Mouse (Mus musculus) MEL (cell line): ENCODE results near the gene Jag2. TPM values are rescaled to one million over a fixed set of nuclear protein-coding genes. Genes with fewer than 3 reads are reported as not detected.

Experiments
- DNase-seq: peaks from one replicate; pipeline ENCODE4 v3.0.0; 2011; ENCODE audit warnings: low read depth, low spot score
- H3K27ac ChIP-seq: 2 replicates; pipeline ENCODE4 v1.5.1; 2012; ENCODE audit warnings: low read depth, mild to moderate bottlenecking, control low read depth, low read length, moderate library complexity; ENCODE audit not compliant: control insufficient read depth
- H3K27me3 ChIP-seq, 2 experiments: fragments of 150-350 bp in 1 of 2; sonication (generic) in 1 of 2; 2 replicates each; pipeline ENCODE4 v1.6.1; 2012; ENCODE audit warnings: low read length in 2 of 2, mild to moderate bottlenecking in 2 of 2, improper control_type of control experiment in 1 of 2, moderate library complexity in 1 of 2; ENCODE audit not compliant: insufficient read depth in 2 of 2, control insufficient read depth in 1 of 2
- H3K36me3 ChIP-seq, 2 experiments: 2 replicates each; pipeline ENCODE4 v1.6.1; 2012 to 2014; ENCODE audit warnings: low read length in 2 of 2, improper control_type of control experiment in 1 of 2, inconsistent platforms in 1 of 2, mild to moderate bottlenecking in 1 of 2; ENCODE audit not compliant: insufficient read depth in 2 of 2, control insufficient read depth in 1 of 2
- H3K4me1 ChIP-seq, 2 experiments: fragments of 150-350 bp in 1 of 2; sonication (generic) in 1 of 2; 2 replicates each; pipeline ENCODE4 v1.6.1; 2012; ENCODE audit warnings: low read length in 2 of 2, improper control_type of control experiment in 1 of 2, mild to moderate bottlenecking in 1 of 2; ENCODE audit not compliant: insufficient read depth in 2 of 2, control insufficient read depth in 1 of 2
- H3K4me3 ChIP-seq, 2 experiments: fragments of 150-350 bp in 1 of 2; sonication (generic) in 1 of 2; 2 replicates each; pipeline ENCODE4 v1.5.1; 2012; ENCODE audit warnings: low read depth in 2 of 2, low read length in 2 of 2, mild to moderate bottlenecking in 2 of 2, moderate library complexity in 2 of 2, control low read depth in 1 of 2, improper control_type of control experiment in 1 of 2; ENCODE audit not compliant: control insufficient read depth in 1 of 2, insufficient read depth in 1 of 2
- H3K79me2 ChIP-seq: 2 replicates; pipeline ENCODE4 v1.6.1; 2012; ENCODE audit warnings: mild to moderate bottlenecking, low read length, moderate library complexity; ENCODE audit not compliant: control insufficient read depth, poor library complexity, insufficient read depth
- H3K9ac ChIP-seq: 2 replicates; pipeline ENCODE4 v1.6.1; 2012; ENCODE audit warnings: low read depth, mild to moderate bottlenecking, control low read depth, low read length, moderate library complexity; ENCODE audit not compliant: control insufficient read depth, poor library complexity, severe bottlenecking
- H3K9me3 ChIP-seq: fragments of 150-350 bp; sonication (generic); replicated peaks from 2 replicates; pipeline ENCODE4 v1.6.1; 2012; ENCODE audit warnings: mild to moderate bottlenecking, low read length, improper control_type of control experiment, moderate library complexity; ENCODE audit not compliant: insufficient read depth
- BHLHE40 ChIP-seq: IDR thresholded peaks from 2 replicates; pipeline ENCODE4 v1.6.1; 2012; ENCODE audit warnings: low read depth, mild to moderate bottlenecking, inconsistent platforms, low read length, improper control_type of control experiment, borderline replicate concordance
- CHD2 ChIP-seq: IDR thresholded peaks from 2 replicates; pipeline ENCODE4 v1.6.1; 2011; ENCODE audit warnings: low read length, improper control_type of control experiment
- E2F4 ChIP-seq: IDR thresholded peaks from 2 replicates; pipeline ENCODE4 v1.6.1; 2011; ENCODE audit warnings: low read depth, low read length, improper control_type of control experiment, borderline replicate concordance
- EP300 ChIP-seq, 2 experiments: IDR thresholded peaks; 2 replicates each; pipeline ENCODE4 v1.6.1; 2011; ENCODE audit warnings: improper control_type of control experiment in 2 of 2, low read length in 2 of 2, low read depth in 1 of 2, mild to moderate bottlenecking in 1 of 2
- HCFC1 ChIP-seq: IDR thresholded peaks from 2 replicates; pipeline ENCODE4 v1.6.1; 2012; ENCODE audit warnings: low read depth, mild to moderate bottlenecking, inconsistent platforms, low read length, improper control_type of control experiment, moderate library complexity
- KAT2A ChIP-seq: conservative IDR thresholded peaks from 2 replicates; pipeline ENCODE4 v1.6.1; 2012; ENCODE audit warnings: low read depth, low read length, improper control_type of control experiment, inconsistent platforms
- MAFK ChIP-seq: IDR thresholded peaks from 2 replicates; pipeline ENCODE4 v1.6.1; 2011; ENCODE audit warnings: low read depth, mild to moderate bottlenecking, low read length, improper control_type of control experiment, borderline replicate concordance
- MAX ChIP-seq: IDR thresholded peaks from 2 replicates; pipeline ENCODE4 v1.6.1; 2011; ENCODE audit warnings: low read length, improper control_type of control experiment
- MAZ ChIP-seq: IDR thresholded peaks from 2 replicates; pipeline ENCODE4 v1.6.1; 2012; ENCODE audit warnings: low read depth, mild to moderate bottlenecking, inconsistent platforms, low read length, improper control_type of control experiment
- MEF2A ChIP-seq: IDR thresholded peaks from 2 replicates; pipeline ENCODE4 v1.6.1; 2014; ENCODE audit warnings: low read depth, mild to moderate bottlenecking, inconsistent platforms, low read length, improper control_type of control experiment; ENCODE audit not compliant: poor library complexity, insufficient replicate concordance, severe bottlenecking; ENCODE audit errors: extremely low read depth
- MXI1 ChIP-seq: IDR thresholded peaks from 2 replicates; pipeline ENCODE4 v1.6.1; 2011; ENCODE audit warnings: mild to moderate bottlenecking, low read depth, low read length, improper control_type of control experiment
- MYB ChIP-seq: IDR thresholded peaks from 2 replicates; pipeline ENCODE4 v1.6.1; 2011; ENCODE audit warnings: mild to moderate bottlenecking, low read depth, low read length, improper control_type of control experiment
- MYC ChIP-seq: IDR thresholded peaks from 2 replicates; pipeline ENCODE4 v1.6.1; 2011; ENCODE audit warnings: low read depth, mild to moderate bottlenecking, low read length, improper control_type of control experiment, moderate library complexity
- NRF1 ChIP-seq: IDR thresholded peaks from 2 replicates; pipeline ENCODE4 v1.6.1; 2014; ENCODE audit warnings: low read depth, mild to moderate bottlenecking, inconsistent platforms, low read length, improper control_type of control experiment, moderate library complexity; ENCODE audit not compliant: poor library complexity, insufficient read depth, severe bottlenecking
- POLR2A ChIP-seq, 2 experiments: IDR thresholded peaks; 2 replicates each; pipeline ENCODE4 v1.6.1; 2011 to 2012; ENCODE audit warnings: low read length in 2 of 2, mild to moderate bottlenecking in 2 of 2, control low read depth in 1 of 2, improper control_type of control experiment in 1 of 2, low read depth in 1 of 2, moderate library complexity in 1 of 2; ENCODE audit not compliant: control insufficient read depth in 1 of 2, insufficient read depth in 1 of 2, poor library complexity in 1 of 2
- POLR2AphosphoS2 ChIP-seq: IDR thresholded peaks from 2 replicates; pipeline ENCODE4 v1.6.1; 2011; ENCODE audit warnings: low read length, improper control_type of control experiment
- POLR2AphosphoS5 ChIP-seq: IDR thresholded peaks from 2 replicates; pipeline ENCODE4 v1.6.1; 2012; ENCODE audit warnings: low read depth, borderline replicate concordance, mild to moderate bottlenecking, inconsistent platforms, low read length, moderate library complexity, mixed read lengths
- RCOR1 ChIP-seq: IDR thresholded peaks from 2 replicates; pipeline ENCODE4 v1.6.1; 2012; ENCODE audit warnings: low read depth, mild to moderate bottlenecking, inconsistent platforms, low read length, improper control_type of control experiment
- TBP ChIP-seq: IDR thresholded peaks from 2 replicates; pipeline ENCODE4 v1.8.0; 2011; ENCODE audit warnings: low read depth, low read length, improper control_type of control experiment
- UBTF ChIP-seq: IDR thresholded peaks from 2 replicates; pipeline ENCODE4 v1.6.1; 2012; ENCODE audit warnings: low read depth, mild to moderate bottlenecking, inconsistent platforms, low read length, improper control_type of control experiment, moderate library complexity, borderline replicate concordance; ENCODE audit not compliant: insufficient read depth
- USF1 ChIP-seq: IDR thresholded peaks from 2 replicates; pipeline ENCODE4 v1.6.1; 2014; ENCODE audit warnings: low read depth, mild to moderate bottlenecking, inconsistent platforms, low read length, improper control_type of control experiment, moderate library complexity
- ZC3H11A ChIP-seq: IDR thresholded peaks from 2 replicates; pipeline ENCODE4 v1.6.1; 2012; ENCODE audit warnings: low read depth, mild to moderate bottlenecking, inconsistent platforms, low read length, improper control_type of control experiment
- ZKSCAN1 ChIP-seq: IDR thresholded peaks from 2 replicates; pipeline ENCODE4 v1.6.1; 2012; ENCODE audit warnings: low read depth, mild to moderate bottlenecking, inconsistent platforms, low read length, improper control_type of control experiment, moderate library complexity
- ZMIZ1 ChIP-seq: IDR thresholded peaks from 2 replicates; pipeline ENCODE4 v1.6.1; 2012; ENCODE audit warnings: low read depth, mild to moderate bottlenecking, inconsistent platforms, low read length, improper control_type of control experiment, moderate library complexity
- ZNF384 ChIP-seq: IDR thresholded peaks from 2 replicates; pipeline ENCODE4 v1.6.1; 2012; ENCODE audit warnings: low read depth, mild to moderate bottlenecking, inconsistent platforms, low read length, improper control_type of control experiment
- polyA plus RNA-seq, 2 experiments: library from polyadenylated mRNA; stranded (reverse) in 1 of 2; unstranded in 1 of 2; fragments of >175 nt in 1 of 2; fragments of >200 nt in 1 of 2; gene quantifications; 2 replicates each; pipeline versions ENCODE4 v1.2.1 to v1.2.4; 2012; ENCODE audit warnings: low replicate concordance in 2 of 2, low read depth in 1 of 2; ENCODE audit not compliant: insufficient read length in 2 of 2, insufficient read depth in 1 of 2, missing spikeins in 1 of 2
- total RNA-seq: library from RNA; depleted of rRNA; stranded (reverse); fragments of 300-350 nt; gene quantifications from 2 replicates; pipeline ENCODE4 v1.2.3, GENCODE M21; 2012

Gene Jag2
- total and polyA plus RNA-seq, 3 experiments: 1.0 to 3.9 TPM; not detected in 1

DNA sequence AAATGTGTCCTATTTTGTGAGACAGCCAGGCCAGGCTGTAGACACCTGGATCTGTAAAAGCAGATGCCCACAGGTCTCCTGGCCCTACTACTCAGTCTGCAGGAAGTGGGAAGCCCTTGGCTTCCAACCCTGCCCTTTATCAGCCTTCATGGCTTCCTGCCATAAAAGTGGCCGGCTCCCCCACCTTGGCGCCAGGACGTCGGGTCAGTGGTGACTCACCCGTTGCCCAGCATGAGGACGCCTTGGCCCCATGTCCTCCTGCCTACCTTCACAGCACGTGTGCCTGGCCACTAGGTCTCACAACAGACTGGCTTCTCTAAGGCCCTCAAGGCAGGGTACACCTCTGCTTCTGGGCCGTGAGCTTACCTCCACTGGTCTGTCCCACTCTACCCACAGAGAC, 22.9 kb upstream of the Jag2 start (continued):
- TF ChIP-seq E2F4 (no peak), CHD2 (peak; percentile 24; the same call in 1 of the 2 replicates), POLR2AphosphoS5 (peak; percentile 93; the same call in 1 of the 2 replicates), ZC3H11A (0 out of 2 replicates have a peak, but pooled peaks have one; percentile 15), MEF2A (no peak), MAFK (no peak), USF1 (peak; percentile 3; the same call in 1 of the 2 replicates), EP300 (IDR thresholded peaks at IDR 0.05; ENCODE audit: low read depth in 1 of 2, low read length in 2 of 2) (peak; percentile 31 to 58; a peak in 3 of 4 replicates)
- TF ChIP-seq, all 39 proteins: peak for 17

DNA sequence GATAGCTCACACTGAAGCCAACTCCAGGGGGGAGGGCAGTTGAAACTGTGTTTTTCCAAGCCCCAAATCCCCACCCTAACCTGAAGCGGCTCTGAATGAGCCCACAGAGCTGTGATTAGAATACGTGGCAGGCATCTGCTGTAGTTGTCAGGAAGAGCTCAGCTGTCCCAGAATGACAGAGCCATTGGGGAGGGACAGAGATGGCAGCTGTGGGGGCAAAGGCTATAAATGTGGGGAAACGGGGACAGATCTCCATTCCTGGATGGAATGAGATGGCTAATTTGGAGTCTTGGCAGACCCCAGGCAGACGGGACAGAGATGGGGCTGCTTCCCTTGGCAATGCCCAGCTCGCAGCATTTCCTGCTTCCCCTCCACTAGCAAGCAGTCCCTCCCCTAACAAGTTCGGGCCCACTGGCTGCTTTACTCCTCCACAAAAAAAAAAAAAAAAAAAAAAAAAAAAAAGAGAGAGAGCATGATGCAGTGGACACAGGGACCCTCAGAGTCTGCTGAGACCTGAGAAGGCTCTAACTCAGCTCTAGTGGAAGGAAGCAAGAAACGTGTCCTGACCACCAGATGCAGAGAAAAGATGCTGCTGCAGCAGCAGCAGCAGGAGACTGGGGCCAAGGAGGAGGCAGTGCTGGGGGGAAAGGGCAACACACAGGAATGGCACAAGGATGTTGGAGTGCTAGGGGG, 21.7 kb upstream of the Jag2 start:
- Histone ChIP-seq H3K9me3 (no peaks in the 10 kb centered on the region), H3K27ac (no peak overlapping the region), H3K9ac (peak overlapping the region; percentile 54), H3K36me3 (peaks cover 0 to 18% of the 10 kb centered on the region in 2 experiments; a peak in 2 of 4 replicates), H3K79me2 (no peaks in the 10 kb centered on the region; the same call in 1 of the 2 replicates), H3K4me1 (peaks cover 14 to 30% of the 10 kb centered on the region in 2 experiments), H3K4me3 (peak overlapping the region in 1 of 2 experiments; percentile 57; a peak in 1 of 4 replicates), H3K27me3 (no peaks in the 10 kb centered on the region)
- DNase-seq: peak; percentile 55
- TF ChIP-seq RCOR1 (no peak), ZNF384 (peak; percentile 92), UBTF (no peak), ZKSCAN1 (0 out of 2 replicates have a peak, but pooled peaks have one; percentile 12)
- TF ChIP-seq, all 39 proteins: peak for 2

DNA sequence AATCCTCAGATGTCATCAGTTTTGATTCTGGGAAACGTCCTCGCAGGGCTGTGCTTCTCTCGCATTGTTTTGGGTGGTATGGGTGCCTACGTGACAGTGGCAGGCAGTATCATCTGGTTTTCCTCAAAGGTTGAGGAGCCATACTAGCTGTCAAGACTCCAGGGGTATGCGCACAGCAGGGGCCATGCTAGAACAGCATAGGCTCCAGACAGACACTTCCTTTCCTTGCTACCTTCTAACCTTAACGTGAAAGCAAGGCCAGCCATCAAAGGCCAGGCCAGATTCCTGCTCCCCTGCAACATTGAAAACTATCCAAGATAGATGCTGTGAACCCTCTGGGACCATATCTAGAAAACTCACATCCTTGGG, 21.2 kb upstream of the Jag2 start:
- Histone ChIP-seq H3K9me3 (no peaks in the 10 kb centered on the region), H3K9ac (peak overlapping the region; percentile 54), H3K27ac (no peak overlapping the region), H3K4me3 (peak overlapping the region; percentile 57 to 73), H3K79me2 (no peaks in the 10 kb centered on the region; the same call in 1 of the 2 replicates), H3K4me1 (peaks cover 14 to 30% of the 10 kb centered on the region in 2 experiments), H3K36me3 (peaks cover 0 to 18% of the 10 kb centered on the region in 2 experiments; a peak in 2 of 4 replicates), H3K27me3 (no peaks in the 10 kb centered on the region)
- DNase-seq: no peak
- TF ChIP-seq TBP (0 out of 2 replicates have a peak, but pooled peaks have one; percentile 14), NRF1 (no peak), MYC (no peak), BHLHE40 (no peak), ZNF384 (no peak), MYB (no peak), RCOR1 (no peak), HCFC1 (no peak), MXI1 (no peak), MAZ (no peak), USF1 (no peak), E2F4 (0 out of 2 replicates have a peak, but pooled peaks have one; percentile 3), ZKSCAN1 (0 out of 2 replicates have a peak, but pooled peaks have one; percentile 39), MAFK (no peak), POLR2AphosphoS2 (no peak), ZMIZ1 (0 out of 2 replicates have a peak, but pooled peaks have one; percentile 5), KAT2A (no peak), MEF2A (no peak), POLR2A (IDR thresholded peaks at IDR 0.05; ENCODE audit: control insufficient read depth in 1 of 2, insufficient read depth in 1 of 2, low read depth in 1 of 2, low read length in 2 of 2, poor library complexity in 1 of 2) (no peak), MAX (no peak)
